Mouse (Mus musculus) urinary bladder, postnatal 4 days (tissue): ENCODE measurements around the gene Csnk2a2.
A peak's percentile ranks its signal among the peaks of the same experiment; 100 is the strongest.

Source experiments
- DNase-seq, 2 experiments: peaks; one replicate each; pipeline ENCODE4 v3.0.0; 2021 to 2022; ENCODE audit warnings: low spot score in 2 of 2

The Csnk2a2 gene

GRCm38 (mm10) chr8:95487800-95488697 lies 1.8 kb downstream of the Csnk2a2 start:
- DNase-seq: no peak

- no peak for DNase-seq
Measured at GRCm38 (mm10) chr8:95470008-95470407, 19.8 kb downstream of the Csnk2a2 start.

DNA sequence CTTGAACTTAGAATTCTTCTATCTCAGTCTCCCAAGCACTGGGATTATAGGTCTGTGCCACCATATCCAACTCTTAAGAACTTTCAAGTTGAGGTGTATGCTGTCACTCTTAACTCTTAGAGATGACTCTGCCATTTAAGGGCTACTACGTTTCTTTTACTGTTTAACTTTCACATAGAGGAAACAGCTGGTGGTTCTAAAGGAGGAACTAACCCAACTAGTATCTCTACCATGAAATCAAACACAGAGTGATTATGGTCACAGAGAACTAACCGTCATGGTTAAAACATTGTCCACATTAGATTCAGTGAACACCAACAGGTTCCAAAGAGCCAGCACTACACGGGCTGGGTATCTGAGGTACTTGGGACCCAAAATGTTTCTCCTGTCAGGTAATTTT lies 20.8 kb downstream of the Csnk2a2 start:
- no peak for DNase-seq

- DNase-seq: no peak
Measured at GRCm38 (mm10) chr8:95466543-95466942, 23.3 kb downstream of the Csnk2a2 start.

DNA sequence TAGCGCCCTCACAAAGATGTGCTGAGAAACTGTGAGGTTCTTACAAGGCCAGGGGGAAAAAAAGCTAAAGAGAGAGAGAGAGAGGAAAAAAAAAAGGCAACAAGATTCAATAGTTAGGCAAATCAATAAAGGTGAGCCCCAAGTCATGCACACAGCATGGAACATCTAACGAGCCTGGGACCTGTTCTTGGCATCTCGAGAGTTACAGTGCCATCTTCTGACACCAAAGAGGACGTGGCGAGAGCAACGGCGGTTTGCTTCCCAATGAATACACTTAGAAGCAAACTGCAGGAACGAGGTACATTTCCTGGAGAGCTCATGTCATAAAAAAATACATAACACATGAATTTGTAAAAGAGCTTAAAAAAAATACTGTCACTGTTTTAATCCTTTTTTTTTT lies 37.3 kb downstream of the Csnk2a2 start:
- DNase-seq: no peak

DNA sequence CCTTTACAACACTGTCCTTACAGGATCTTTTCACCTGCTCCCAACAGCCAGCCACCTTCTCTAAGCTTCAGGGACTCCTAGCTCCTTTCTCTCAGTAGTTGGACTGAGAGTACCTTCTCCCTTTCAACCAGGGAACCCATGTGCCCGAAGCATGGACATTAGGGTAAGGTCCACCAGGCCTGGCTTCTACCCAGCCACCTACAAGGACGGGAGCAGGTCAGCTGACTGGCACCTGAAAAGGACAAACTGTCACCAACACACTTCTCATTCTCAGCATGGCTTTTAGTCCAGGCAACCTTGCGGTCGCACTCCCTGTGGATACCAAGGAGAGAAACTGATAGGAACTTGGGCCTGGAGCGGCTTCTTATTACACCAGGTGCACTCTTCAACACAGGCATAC lies 39.6 kb downstream of the Csnk2a2 start:
- no peak for DNase-seq

DNA sequence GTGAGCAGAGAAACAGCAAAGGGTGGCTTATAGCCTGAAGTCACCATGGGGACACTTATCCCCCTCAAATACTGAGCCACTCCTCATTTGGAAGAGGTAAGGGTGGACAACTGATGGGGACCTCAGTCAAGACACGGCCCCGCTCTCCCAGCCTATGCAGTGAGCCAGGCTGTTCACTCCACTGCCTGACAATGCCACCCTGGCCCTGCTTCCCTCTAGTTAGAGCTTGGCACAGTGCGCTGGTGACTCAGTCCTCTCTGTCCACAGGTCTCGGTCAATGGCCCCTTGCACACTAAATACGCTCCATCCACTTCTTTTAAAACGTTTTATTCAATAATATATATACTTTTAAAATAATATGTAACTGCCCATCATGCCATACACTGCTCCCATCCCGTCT lies 42.2 kb downstream of the Csnk2a2 start:
- no peak for DNase-seq

DNA sequence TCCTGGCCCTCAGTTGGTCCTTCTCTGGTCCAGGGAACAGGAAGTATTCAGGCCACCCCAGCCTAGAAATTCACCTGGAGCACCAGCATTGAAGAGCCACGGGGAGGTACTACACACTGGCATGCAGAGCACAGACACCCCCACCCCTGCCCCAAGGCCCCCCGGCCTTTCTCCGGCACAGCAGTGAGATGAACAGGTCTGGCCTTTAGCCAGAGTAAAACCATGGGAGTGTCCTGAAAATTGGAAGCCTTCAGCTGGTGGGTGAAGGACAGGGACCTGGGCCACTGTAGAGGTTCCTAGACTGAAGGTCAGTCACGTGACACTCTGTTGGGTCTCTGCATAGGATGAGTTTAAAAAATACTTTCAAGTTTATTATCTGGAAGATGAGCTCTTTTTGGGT lies 44.8 kb downstream of the Csnk2a2 start:
- no peak for DNase-seq

- no peak for DNase-seq
Measured at GRCm38 (mm10) chr8:95441491-95442039, 48.3 kb downstream of the Csnk2a2 start.

GRCm38 (mm10) chr8:95440168-95440709 lies 49.6 kb downstream of the Csnk2a2 start:
- no peak for DNase-seq

DNA sequence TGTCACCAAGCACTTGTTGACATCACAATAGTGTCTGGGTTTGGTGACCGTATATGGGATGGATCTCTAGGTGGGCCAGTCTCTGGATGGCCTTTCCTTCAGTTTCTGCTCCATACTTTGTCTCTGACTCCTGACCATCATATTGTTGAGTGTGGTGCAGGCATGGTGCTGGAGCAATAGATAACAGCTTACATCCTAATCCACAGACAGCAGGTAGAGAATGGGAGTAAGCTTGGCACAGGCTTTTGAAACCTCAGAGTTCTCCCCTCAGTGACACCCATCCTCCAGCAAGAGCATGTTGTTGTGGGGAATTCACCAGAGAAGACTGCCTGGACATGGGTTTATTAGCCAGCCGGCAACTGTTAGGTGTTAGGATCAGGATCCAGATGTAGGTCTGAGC lies 50.4 kb downstream of the Csnk2a2 start:
- no peak for DNase-seq

DNA sequence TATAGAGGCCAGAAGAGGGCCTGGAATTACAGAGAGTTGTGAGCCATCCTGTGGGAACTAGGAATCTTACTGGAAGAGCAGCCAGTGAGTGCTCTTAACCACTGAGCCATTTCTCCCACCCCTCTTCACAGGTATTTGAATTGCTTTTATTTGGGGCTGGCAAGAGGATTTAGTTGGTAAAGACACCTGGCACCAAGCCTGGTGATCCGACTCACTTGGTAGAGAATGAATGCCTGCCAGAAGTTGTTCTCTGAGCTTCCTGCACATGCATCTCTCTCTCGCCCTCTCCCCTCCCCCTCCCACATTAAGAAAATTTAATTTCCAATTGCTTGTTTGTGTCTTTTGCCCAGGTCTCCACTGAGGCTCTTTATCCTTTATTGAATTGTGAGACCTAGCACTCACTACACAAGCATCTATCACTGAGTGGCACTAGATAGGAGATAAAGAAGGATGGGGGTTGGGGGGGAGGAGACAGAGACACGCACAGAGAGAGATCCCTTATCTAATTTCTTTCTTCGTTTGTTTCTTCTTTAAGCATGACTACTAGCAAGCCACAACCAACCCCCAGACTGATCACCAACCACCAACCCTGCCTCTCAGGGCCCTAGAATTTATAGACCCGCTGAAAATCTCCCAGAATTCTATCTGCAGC lies 52.4 kb downstream of the Csnk2a2 start:
- no peak for DNase-seq

GRCm38 (mm10) chr8:95435930-95436329 lies 53.9 kb downstream of the Csnk2a2 start:
- DNase-seq: no peak

- no peak for DNase-seq
Measured at GRCm38 (mm10) chr8:95435471-95435870, 54.4 kb downstream of the Csnk2a2 start.

GRCm38 (mm10) chr8:95434686-95435439 lies 55.0 kb downstream of the Csnk2a2 start, which contains the start of gene Cfap20:
TSS of gene Cfap20 (minus strand) at chr8:95434869.
- DNase-seq: peak; percentile 99 to 100

GRCm38 (mm10) chr8:95434233-95434632 lies 55.6 kb downstream of the Csnk2a2 start:
- no peak for DNase-seq

DNA sequence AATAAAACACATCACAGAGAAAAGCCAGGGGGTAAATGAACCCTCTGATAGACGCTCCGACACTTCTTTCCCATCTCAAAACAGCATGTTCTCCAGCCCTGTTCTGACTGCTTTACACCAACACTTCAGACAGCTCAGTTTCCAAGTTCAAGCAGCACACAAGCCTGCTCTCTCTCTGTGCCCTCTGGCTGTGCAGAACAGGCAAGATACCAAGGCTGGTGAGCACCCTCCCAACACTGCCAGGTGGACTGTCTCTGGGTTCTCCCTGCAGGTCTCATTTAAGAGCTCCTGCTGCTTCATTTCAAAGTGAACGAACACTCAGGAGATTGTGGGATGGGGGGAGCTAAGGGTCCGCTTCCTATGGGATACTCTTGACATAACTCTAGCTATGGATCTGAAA lies 56.7 kb downstream of the Csnk2a2 start:
- no peak for DNase-seq

DNA sequence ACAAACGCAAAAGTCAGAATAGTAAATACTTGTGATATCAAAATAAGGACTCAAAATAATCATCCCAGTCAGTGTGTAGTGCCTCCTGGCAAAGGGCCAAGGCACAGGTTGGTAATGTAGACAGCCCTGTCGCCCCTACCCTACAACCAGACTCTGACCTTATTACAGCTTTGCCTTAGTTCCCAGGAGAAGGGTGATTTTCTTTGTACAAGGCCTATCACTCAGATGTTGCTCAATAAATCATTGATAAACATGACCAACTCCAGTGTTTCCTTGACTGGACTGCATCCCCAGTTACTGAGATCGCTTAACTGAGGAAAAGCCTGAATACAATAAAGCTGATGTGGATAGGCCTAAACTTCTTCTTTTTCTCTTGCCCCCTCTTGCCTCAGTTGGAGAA lies 57.4 kb downstream of the Csnk2a2 start:
- no peak for DNase-seq

DNA sequence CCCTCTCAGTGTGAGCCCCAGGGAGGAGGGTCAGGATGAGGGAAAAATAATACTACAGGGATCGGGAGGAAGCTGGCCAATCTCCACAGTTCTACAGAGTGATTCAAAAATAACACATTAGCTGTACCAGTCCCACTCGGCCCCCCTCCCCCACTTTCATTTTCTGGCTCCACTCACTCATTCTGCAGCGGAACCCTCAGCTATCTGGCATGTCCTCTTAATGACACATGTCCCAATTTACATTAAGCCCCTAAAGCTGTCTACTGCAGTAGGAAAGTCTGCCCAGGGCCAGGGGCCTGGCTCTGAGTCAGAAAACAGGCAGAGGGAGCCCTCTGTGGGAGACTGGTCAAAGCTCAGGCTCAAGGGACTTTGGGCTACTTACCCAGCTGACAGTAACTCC lies 59.9 kb downstream of the Csnk2a2 start:
- DNase-seq: peak; percentile 31 to 60

GRCm38 (mm10) chr8:95427594-95428535 lies 62.0 kb downstream of the Csnk2a2 start:
- DNase-seq: peak; percentile 60 to 72
